Mouse (Mus musculus): Measurements from ENCODE around the gene Pidd1.

DNA sequence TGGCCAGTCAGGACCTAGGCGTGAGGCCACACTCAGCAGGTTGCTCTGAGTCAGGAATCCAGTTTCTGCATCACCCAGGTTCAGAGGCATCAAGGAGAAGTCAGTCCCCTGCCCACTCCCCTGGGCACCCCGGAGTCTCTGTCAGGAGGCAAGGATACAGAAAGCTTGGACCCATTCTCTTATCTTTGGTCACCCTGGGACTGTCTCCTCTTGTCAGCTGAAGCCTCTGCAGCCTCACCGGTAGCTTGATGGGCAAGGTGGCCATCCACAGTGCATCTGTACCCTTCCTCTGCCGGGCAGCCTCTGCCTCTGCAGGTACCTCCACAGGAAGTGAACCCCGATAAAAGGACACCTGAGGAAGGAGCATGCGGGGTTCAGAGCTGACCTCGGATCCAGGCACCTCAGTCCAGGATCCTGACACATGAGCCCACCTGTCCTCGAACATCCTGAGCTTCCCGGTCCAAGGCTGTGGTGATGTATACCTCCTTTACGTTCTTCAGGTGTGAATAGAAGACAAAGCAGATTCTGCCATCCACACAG is 4.6 kb downstream of the Pidd1 start:
- no peak for TF ChIP-seq CTCF (IDR thresholded peaks at IDR 0.05)
- no peak for TF ChIP-seq EP300 (IDR thresholded peaks at IDR 0.05; ENCODE audit: insufficient read depth, low read depth, low read length)

Measured in heart, adult 2 months (tissue).